Mouse (Mus musculus) naive thymus-derived CD4-positive, alpha-beta T cell, adult 2 months (primary cell): ENCODE measurements around the gene Slamf6.

Experiments
- DNase-seq: peaks from one replicate; pipeline ENCODE4 v3.0.0-alpha.2; 2011; ENCODE audit warnings: low read depth

Slamf6 gene

DNA sequence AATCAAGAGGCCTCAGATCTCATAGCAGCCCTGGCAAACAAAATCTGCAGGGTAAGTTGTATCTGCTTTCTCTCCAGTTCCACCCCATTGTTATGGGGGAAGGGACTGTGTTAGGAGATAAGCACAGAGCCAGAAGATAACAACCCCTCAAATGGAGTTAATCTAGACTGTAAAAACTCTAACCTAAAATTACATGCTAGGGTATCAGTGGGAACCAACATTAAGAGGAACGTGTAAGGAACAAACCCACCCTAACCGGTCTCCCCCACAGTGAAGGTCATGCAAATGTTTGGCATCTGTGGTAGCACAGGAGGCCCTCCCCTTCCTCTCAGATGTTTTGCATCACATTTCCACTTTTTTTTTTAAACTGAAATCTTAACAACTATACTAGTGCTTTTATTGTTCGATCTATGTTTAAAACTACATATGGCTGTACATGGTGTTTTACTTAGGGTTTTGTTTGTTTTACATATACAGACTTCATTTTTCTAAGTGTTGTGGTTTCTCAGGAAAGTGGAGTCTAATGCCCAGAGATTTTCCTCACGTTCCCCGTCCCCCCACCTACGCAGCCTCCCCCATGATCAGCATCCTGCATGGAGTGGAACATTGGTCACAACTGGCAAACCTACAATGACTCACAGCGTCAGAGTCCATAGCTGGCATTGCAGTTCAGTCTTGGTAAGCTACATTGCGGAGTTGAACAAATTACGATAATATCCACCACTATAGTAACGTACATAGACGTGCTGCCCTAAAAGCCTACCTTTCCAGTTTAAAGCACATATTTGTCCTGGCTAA lies 77.8 kb downstream of the Slamf6 start:
- DNase-seq, result no peak

GRCm38 (mm10) chr1:171996701-171997100 lies 79.4 kb downstream of the Slamf6 start:
- no peak for DNase-seq

DNA sequence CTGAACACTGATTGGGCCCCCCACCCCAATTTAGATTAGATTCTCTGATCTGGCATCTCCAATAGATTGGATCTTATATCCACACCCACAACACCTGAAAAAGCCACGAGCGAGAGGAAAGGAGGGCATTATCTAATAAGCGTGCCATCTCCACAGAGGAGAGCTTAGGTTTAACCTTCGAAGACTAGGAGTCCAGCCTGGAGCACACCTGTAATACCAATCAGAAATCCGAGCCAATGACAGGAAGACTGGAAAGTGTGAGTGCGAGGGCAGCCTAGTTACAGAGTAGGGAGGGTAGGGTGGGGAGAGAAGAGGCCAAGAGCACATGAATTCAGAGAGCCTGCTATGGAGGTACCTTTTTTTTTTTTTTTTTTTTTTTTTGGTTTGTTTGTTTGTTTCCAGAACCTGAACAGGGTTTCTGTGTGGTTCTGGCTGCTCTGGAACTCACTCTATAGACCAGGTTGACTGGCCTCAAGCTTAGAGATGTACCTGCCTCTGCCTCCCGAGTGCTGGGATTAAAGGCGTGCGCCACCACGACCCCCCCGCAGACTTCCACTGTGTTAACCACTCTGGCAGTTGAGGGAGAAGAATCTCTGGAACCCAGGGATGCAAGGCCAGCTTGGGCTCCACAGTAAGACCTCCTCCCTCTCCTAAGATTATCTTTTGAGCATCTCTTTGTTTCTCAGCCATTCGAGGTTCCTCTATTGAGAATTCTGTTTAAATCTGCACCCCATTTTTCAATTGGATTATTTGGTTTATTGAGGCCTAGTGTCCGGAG lies 81.7 kb downstream of the Slamf6 start:
- DNase-seq, result no peak

GRCm38 (mm10) chr1:172000641-172001040 lies 83.3 kb downstream of the Slamf6 start:
- DNase-seq, result peak; percentile 88

- no peak for DNase-seq
Observed at GRCm38 (mm10) chr1:172001665-172002064, 84.3 kb downstream of the Slamf6 start.
